Mouse (Mus musculus) ES-E14 (cell line): ENCODE results near the gene Vmn1r202.

ENCODE experiments used
- MAFK ChIP-seq: IDR thresholded peaks from 2 replicates; pipeline ENCODE4 v1.6.1; 2014; ENCODE audit warnings: mild to moderate bottlenecking, low read depth, low read length, inconsistent platforms; ENCODE audit not compliant: insufficient read depth
- ZC3H11A ChIP-seq: IDR thresholded peaks from 2 replicates; pipeline ENCODE4 v1.6.1; 2012; ENCODE audit warnings: low read depth, mild to moderate bottlenecking, inconsistent platforms, low read length, borderline replicate concordance
- ZNF384 ChIP-seq: IDR thresholded peaks from 2 replicates; pipeline ENCODE4 v1.6.1; 2012; ENCODE audit warnings: low read depth, low read length, inconsistent platforms

DNA sequence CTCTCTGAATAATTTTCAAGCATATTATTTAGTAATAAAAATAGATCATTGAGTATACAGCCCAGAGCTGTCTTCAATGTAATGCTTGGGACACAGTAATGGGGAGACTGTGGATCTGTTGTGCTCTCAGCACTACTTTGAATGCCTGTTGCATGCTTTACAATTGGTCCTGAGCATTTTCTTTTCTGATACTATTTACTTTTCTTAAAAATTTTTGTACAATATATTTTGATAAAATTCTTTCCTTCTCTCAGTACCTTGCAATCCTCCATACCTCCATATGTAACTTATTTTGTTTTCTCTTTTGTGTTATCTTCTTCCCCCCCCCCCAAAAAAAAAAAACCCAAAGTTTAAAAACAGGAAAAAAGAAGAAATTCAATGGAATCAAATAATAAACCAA, at the start of gene Vmn1r202:
- TF ChIP-seq ZC3H11A (no peak), MAFK (no peak), ZNF384 (no peak)
